Mouse (Mus musculus) liver, adult 2 months (tissue): ENCODE measurements at regions not wholly inside any gene's neighbourhood (a gene's known extent, or its start where the extent isn't known, plus 50 kb on each side); places are given as distances from the start of the nearest gene placed in this dataset.

ENCODE experiments used
- DNase-seq: peaks from one replicate; pipeline ENCODE4 v3.0.0-alpha.2; 2011; ENCODE audit warnings: low read depth, low spot score; ENCODE audit errors: extremely low read depth
- H3K27ac ChIP-seq: fragments of 200-500 bp; replicated peaks from 2 replicates; pipeline ENCODE4 v1.5.1; 2012; ENCODE audit warnings: low read depth, mild to moderate bottlenecking, control low read depth, inconsistent platforms, low read length; ENCODE audit not compliant: insufficient read depth
- H3K27me3 ChIP-seq: fragments of 200-500 bp; 2 replicates; pipeline ENCODE4 v1.6.1; 2012; ENCODE audit warnings: mild to moderate bottlenecking, moderate library complexity, low read length, inconsistent platforms; ENCODE audit not compliant: control insufficient read depth, insufficient read depth
- H3K36me3 ChIP-seq: fragments of 200-500 bp; 2 replicates; pipeline ENCODE4 v1.6.1; 2012; ENCODE audit warnings: low read length, inconsistent platforms; ENCODE audit not compliant: control insufficient read depth, insufficient read depth
- H3K4me1 ChIP-seq: fragments of 200-500 bp; 2 replicates; pipeline ENCODE4 v1.6.1; 2011; ENCODE audit warnings: low read length; ENCODE audit not compliant: control insufficient read depth, insufficient read depth
- H3K4me3 ChIP-seq: fragments of 200-500 bp; 2 replicates; pipeline ENCODE4 v1.5.1; 2011; ENCODE audit warnings: low read depth, mild to moderate bottlenecking, control low read depth, low read length, moderate library complexity; ENCODE audit not compliant: insufficient read depth
- H3K79me2 ChIP-seq: fragments of 200-500 bp; 2 replicates; pipeline ENCODE4 v1.6.1; 2012; ENCODE audit warnings: inconsistent platforms, mild to moderate bottlenecking, low read length, moderate library complexity; ENCODE audit not compliant: control insufficient read depth, insufficient read depth
- H3K9ac ChIP-seq: fragments of 200-500 bp; 2 replicates; pipeline ENCODE4 v1.6.1; 2012; ENCODE audit warnings: low read depth, mild to moderate bottlenecking, control low read depth, inconsistent platforms, low read length
- CTCF ChIP-seq: fragments of 200-500 bp; IDR thresholded peaks from 2 replicates; pipeline ENCODE4 v1.5.1; 2011; ENCODE audit warnings: low read depth, low read length, control low read depth
- POLR2A ChIP-seq: fragments of 200-500 bp; IDR thresholded peaks from 2 replicates; pipeline ENCODE4 v1.6.1; 2011; ENCODE audit warnings: low read length, control low read depth; ENCODE audit not compliant: insufficient read depth; ENCODE audit errors: extremely low read depth
- WGBS: fragments of 180-500 bp; shearing (Covaris S2); methylation state at CpG from one replicate; pipeline ENCODE4 v1.1.7; 2018; 5-methylcytosine and 5-hydroxymethylcytosine counted together

DNA sequence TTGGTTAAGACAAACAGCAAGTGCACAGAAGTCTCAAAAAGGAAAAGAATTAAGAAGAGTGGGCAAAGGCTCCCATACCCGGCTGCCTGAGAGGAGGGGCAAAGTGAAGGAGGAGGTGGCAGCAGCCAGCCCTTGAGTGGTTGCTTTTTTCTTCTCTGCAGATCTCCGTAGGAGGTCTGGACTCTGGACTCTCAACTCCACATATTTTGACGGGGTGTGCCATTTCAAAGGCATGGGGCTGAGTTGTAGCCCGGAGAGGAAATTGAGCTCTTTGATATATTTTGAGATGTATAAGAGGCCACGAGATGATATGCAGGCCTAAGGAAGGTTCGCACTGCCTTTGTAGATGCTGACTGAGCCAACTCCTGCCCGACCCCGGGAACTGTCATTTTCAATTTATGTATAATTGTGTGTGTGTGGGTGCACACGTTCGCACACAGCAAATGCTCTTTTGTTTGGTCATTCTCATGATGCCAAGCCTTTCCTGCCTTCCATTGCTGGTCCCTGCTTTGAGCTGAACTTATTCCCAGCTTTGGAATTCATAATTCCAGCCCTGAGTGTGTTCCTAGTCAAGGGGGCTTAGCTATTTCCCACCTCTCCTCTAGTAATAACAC, 56.4 kb downstream of the Cxcr4 start:
- Histone ChIP-seq H3K79me2 (no peaks in the 10 kb centered on the region), H3K4me3 (no peak overlapping the region), H3K36me3 (no peaks in the 10 kb centered on the region), H3K27ac (no peak overlapping the region), H3K9ac (no peak overlapping the region), H3K27me3 (no peaks in the 10 kb centered on the region), H3K4me1 (no peaks in the 10 kb centered on the region)
- no peak for DNase-seq
- WGBS, result 65% methylated on average over 10 of the region's 10 CpGs
- no peak for TF ChIP-seq CTCF
- TF ChIP-seq POLR2A, result no peak

DNA sequence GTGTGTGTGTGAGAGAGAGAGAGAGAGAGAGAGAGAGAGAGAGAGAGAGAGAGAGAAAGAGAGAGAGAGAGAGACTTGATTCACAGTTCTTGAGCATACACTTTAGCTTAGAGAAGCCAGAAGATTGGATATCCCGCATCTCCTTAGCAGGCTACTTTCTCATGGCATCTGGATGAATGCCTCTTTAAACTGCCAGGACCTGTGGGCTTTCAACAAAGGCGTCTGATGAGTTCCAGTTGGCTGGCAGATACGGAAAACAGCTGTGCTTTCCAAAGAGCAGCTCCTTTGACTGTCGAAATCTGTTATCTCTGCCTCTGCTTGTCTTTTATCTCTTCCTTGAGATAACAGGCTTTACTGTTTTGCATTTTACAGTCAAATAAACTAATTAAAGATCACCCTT, 59.5 kb downstream of the Cxcr4 start:
- Histone ChIP-seq H3K4me3 (no peak overlapping the region), H3K27ac (no peak overlapping the region), H3K36me3 (no peaks in the 10 kb centered on the region), H3K9ac (no peak overlapping the region), H3K79me2 (no peaks in the 10 kb centered on the region), H3K4me1 (no peaks in the 10 kb centered on the region), H3K27me3 (no peaks in the 10 kb centered on the region)
- no peak for TF ChIP-seq POLR2A
- no peak for TF ChIP-seq CTCF
- 13% methylated on average over 4 of the region's 4 CpGs for WGBS
- DNase-seq, result no peak

DNA sequence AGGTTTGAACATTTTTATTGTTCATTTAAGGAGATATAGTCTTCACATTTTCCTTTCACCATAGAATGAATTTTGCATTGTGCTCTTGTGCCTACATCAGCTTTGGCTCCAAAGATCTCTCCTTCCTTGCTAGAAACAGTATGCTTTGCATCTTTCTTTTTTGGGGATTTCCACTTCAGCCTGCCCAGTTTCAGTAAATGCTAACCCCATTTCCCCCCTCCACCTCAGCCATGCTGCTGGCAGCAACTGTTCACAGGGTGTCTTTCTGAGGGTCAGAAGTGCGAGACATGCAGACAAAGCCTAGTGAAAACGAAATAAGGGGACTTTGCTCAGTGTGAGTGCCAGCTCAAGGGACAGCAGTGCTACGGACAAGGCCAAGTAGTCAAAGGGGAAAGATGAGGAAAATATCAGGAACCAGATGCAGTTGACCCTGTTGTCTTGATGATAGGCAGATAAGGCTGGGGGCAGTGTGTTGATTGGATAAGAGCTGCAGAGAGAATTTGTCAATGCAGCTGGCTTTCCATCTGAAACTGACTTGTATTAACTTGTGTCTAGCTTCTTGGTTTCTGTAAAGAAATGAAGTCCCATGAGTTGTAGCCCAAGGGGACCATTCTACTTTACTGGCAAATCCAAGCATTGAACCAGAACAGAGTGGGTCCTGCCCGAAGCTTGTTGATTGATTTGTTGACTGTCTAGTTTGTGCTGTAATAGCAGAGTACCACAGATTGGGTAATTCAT, 62.1 kb downstream of the Cxcr4 start:
- 82% methylated on average over 4 of the region's 4 CpGs for WGBS
- Histone ChIP-seq H3K79me2 (no peaks in the 10 kb centered on the region), H3K27ac (no peak overlapping the region), H3K27me3 (no peaks in the 10 kb centered on the region), H3K4me1 (no peaks in the 10 kb centered on the region), H3K36me3 (no peaks in the 10 kb centered on the region), H3K9ac (no peak overlapping the region), H3K4me3 (no peak overlapping the region)
- TF ChIP-seq CTCF, result no peak
- TF ChIP-seq POLR2A, result no peak
- no peak for DNase-seq

DNA sequence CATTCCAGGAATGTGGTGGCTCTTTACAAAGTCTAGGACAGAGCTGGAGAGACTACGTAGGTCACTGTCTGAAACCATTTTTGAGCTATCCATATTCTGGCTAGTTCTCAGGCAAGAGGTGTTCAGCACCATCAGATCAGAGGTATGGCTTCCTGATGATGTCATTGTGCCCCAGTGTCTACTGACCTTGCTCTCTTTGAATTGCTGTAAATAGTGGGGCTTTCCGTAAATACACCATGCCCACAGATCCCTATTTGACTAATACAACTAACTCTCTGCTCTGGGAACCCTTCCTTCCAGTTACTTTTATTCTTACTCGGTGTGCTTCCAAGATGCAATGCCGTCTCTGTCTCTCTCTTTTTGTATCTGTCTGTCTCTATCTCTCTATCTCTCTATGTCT, 72.9 kb downstream of the Cxcr4 start:
- WGBS, result 76% methylated on average over 4 of the region's 4 CpGs
- no peaks in the 10 kb centered on the region for H3K79me2 ChIP-seq

DNA sequence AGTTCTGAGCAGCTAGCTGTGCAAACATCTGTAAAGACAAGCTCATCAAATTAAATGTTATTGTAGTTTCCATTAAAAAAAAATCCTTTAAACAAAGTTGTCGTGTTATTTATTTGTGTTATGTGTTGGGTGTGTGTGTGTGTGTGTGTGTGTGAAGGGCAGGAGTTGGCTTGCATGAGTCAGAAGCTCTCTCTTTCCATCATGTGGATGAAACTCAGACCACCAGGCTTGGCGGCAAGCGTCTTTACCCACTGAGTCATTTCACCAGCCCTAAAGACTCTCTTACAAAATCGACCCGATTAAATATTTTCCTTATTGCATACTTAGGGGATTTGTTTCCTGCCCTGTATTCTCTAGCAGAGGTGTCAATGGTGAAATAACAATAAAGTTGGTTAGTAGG, 73.6 kb downstream of the Cxcr4 start:
- 93% methylated on average over 5 of the region's 5 CpGs for WGBS
- Histone ChIP-seq H3K36me3 (no peaks in the 10 kb centered on the region), H3K27ac (no peak overlapping the region), H3K79me2 (no peaks in the 10 kb centered on the region), H3K9ac (no peak overlapping the region), H3K4me1 (no peaks in the 10 kb centered on the region), H3K4me3 (no peak overlapping the region), H3K27me3 (no peaks in the 10 kb centered on the region)
- no peak for DNase-seq
- TF ChIP-seq POLR2A (no peak), CTCF (no peak)

More for the DNA sequence above, 72.9 kb downstream of the Cxcr4 start:
- Histone ChIP-seq H3K36me3 (no peaks in the 10 kb centered on the region), H3K9ac (no peak overlapping the region), H3K4me3 (no peak overlapping the region), H3K27me3 (no peaks in the 10 kb centered on the region), H3K27ac (no peak overlapping the region), H3K4me1 (no peaks in the 10 kb centered on the region)
- TF ChIP-seq CTCF (no peak), POLR2A (no peak)
- DNase-seq, result no peak

DNA sequence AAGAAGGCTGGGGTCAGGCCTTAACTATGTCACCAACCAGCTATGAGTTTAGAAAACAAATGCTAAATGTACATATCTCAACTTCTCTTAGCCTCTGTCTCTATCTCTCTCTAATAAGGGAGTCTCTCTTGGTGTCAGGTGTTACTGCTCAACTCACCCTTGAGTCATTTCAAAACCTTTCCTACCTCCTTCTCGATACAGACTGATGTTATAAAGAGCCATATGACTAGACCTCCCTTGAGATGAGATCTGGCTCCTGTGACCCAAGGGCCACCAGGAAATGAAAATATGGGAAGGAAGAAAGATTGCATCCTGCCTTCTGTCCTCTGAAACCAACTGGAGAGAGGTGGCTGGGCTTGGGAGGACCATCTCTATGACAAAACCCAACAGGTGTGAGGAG, 74.7 kb downstream of the Cxcr4 start:
- WGBS, result 93% methylated on average over 1 of the region's 1 CpGs
- Histone ChIP-seq H3K9ac (no peak overlapping the region), H3K4me1 (no peaks in the 10 kb centered on the region), H3K27me3 (no peaks in the 10 kb centered on the region), H3K27ac (no peak overlapping the region), H3K4me3 (no peak overlapping the region), H3K79me2 (no peaks in the 10 kb centered on the region), H3K36me3 (no peaks in the 10 kb centered on the region)
- TF ChIP-seq CTCF, result no peak
- TF ChIP-seq POLR2A, result no peak
- DNase-seq, result no peak
